Mouse (Mus musculus) hindbrain, embryonic 10.5 days (tissue): ENCODE measurements around the gene Abhd6. TPM values are rescaled to one million over a fixed set of nuclear protein-coding genes. Genes with fewer than 3 reads are reported as not detected.

ENCODE experiments used
- DNase-seq: peaks from one replicate; pipeline ENCODE4 v3.0.0-alpha.2; 2017; ENCODE audit warnings: low spot score
- H3K27ac ChIP-seq: fragments of 300-500 bp; sonication (generic); 2 replicates; pipeline ENCODE4 v1.5.1; 2016; ENCODE audit warnings: mild to moderate bottlenecking, moderate library complexity
- H3K27me3 ChIP-seq: fragments of 300-500 bp; sonication (generic); 2 replicates; pipeline ENCODE4 v1.6.1; 2016; ENCODE audit warnings: mild to moderate bottlenecking; ENCODE audit not compliant: poor library complexity, insufficient read depth, severe bottlenecking
- H3K36me3 ChIP-seq: fragments of 300-500 bp; sonication (generic); 2 replicates; pipeline ENCODE4 v1.6.1; 2016; ENCODE audit warnings: mild to moderate bottlenecking, moderate library complexity
- H3K4me1 ChIP-seq: fragments of 300-500 bp; sonication (generic); replicated peaks from 2 replicates; pipeline ENCODE4 v1.6.1; 2016; ENCODE audit warnings: mild to moderate bottlenecking
- H3K4me3 ChIP-seq: fragments of 300-500 bp; sonication (generic); 2 replicates; pipeline ENCODE4 v1.5.1; 2016; ENCODE audit warnings: mild to moderate bottlenecking, moderate library complexity
- H3K9me3 ChIP-seq: fragments of 300-500 bp; sonication (generic); 2 replicates; pipeline ENCODE4 v1.6.1; 2016; ENCODE audit warnings: mild to moderate bottlenecking, moderate library complexity
- WGBS: fragments of 180-500 bp; shearing (Covaris S2); methylation state at CpG from one replicate; pipeline ENCODE4 v1.1.7; 2016; 5-methylcytosine and 5-hydroxymethylcytosine counted together
- polyA plus RNA-seq: library from polyadenylated mRNA; unstranded; fragments of >200 nt; fragmentation: Nextera tagmentation; extraction: Ambion mirVana; gene quantifications from 2 replicates; pipeline ENCODE4 v1.2.1, GENCODE M21; 2016

The Abhd6 gene
- polyA plus RNA-seq, 1 experiment from 2014 or later, result 15.1 TPM

DNA sequence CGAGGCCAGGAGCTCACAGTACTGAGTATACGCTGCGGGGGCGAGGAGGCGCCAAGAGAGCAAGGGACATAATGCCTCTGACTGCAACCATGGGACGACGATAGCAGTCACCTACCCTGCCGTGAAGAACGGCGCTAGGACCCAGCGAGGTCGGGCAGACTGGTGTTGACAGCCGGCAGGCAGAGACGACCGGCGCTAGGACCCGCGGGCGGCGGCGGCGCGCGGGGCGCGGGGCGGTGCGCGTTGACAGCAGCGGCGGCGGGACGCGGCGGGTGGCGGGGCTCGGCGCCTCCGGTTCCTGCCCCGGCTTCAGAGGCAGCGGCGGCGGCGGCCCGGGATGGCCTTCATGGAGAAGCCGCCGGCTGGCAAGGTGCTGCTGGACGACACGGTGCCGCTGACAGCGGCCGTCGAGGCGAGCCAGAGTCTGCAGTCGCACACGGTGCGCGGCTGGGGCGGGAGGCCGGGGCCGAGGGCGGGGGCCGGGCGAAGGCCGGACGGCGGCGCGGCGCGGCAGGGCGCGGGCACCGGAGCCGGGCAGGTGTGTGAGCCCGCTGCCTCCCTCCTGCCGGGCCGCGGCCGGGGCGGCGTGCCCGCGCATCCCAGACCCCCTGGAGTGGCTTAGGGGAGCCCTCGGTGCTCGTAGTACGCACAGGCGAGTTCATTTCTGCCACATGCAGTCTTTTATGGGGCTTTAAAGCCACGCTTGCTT lies 95.4 kb downstream of the Abhd6 start, which contains the start of gene Pxk:
Gene Pxk, plus strand, starts transcription at position 234 of the 709 bp plus-strand sequence.
- Histone ChIP-seq H3K9me3 (no peaks in the 10 kb centered on the region), H3K4me1 (peaks cover 24% of the 10 kb centered on the region), H3K27me3 (no peaks in the 10 kb centered on the region), H3K36me3 (no peaks in the 10 kb centered on the region), H3K4me3 (peak within 1 kb of the TSS; percentile 84), H3K27ac (peak within 1 kb of the TSS; percentile 87)
- DNase-seq, result peak; percentile 94
- under 1% methylated on average over 89 of the region's 89 CpGs for WGBS

DNA sequence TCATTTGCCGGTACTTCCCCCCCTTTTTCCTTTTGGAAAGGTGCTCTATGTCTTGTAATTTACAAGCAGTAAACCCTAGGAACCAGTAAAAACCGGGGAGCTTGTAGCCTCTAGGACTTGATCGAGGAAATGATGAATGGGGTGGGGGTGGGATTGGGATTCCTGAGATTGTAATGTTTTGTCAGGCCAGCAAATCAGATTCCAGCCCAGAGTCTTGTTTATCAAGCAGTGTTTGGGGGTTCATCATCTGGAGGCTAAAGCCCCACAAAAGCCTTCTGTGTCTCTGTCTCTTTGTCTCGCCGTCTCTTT lies 95.9 kb downstream of the Abhd6 start:
- Histone ChIP-seq H3K9me3 (no peaks in the 10 kb centered on the region), H3K27ac (peak overlapping the region; percentile 87), H3K4me3 (peak overlapping the region; percentile 84), H3K36me3 (no peaks in the 10 kb centered on the region), H3K4me1 (peaks cover 19% of the 10 kb centered on the region), H3K27me3 (no peaks in the 10 kb centered on the region)
- DNase-seq, result no peak
- 2% methylated on average over 5 of the region's 5 CpGs for WGBS

DNA sequence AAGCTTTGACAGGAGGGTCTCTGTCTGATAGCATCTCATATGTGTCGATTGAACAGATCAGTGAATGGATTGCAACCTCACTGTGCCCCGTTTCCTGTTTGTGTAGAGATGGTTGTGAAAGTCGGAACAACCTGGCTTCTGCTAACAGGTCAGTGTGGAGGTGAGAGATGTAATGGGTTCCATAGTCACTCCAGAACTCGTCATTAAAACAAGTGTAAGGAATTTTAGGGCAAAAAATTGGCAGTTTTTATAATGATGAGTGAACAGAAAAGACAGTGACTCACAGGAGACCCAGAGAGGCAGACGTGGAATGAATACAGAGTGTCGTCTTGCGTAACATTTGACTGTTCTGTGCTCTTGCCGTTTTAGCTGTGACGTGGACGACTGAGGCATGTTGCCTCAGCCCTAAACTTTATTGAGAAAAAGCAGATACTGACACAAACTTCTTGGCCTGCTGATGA lies 96.9 kb downstream of the Abhd6 start:
- no peaks in the 10 kb centered on the region for H3K27me3 ChIP-seq
- no peak for DNase-seq
- no peak overlapping the region for H3K4me3 ChIP-seq
- WGBS, result 76% methylated on average over 10 of the region's 10 CpGs
- H3K9me3 ChIP-seq, result no peaks in the 10 kb centered on the region
- H3K27ac ChIP-seq, result no peak overlapping the region
- H3K4me1 ChIP-seq, result peaks cover 18% of the 10 kb centered on the region
- H3K36me3 ChIP-seq, result no peaks in the 10 kb centered on the region

GRCm38 (mm10) chr14:8101886-8102285 lies 99.2 kb downstream of the Abhd6 start:
- Histone ChIP-seq H3K27ac (no peak overlapping the region), H3K27me3 (no peaks in the 10 kb centered on the region), H3K4me3 (no peak overlapping the region), H3K9me3 (no peaks in the 10 kb centered on the region), H3K4me1 (peaks cover 18% of the 10 kb centered on the region), H3K36me3 (no peaks in the 10 kb centered on the region)
- WGBS, result 86% methylated on average over 8 of the region's 8 CpGs
- no peak for DNase-seq

DNA sequence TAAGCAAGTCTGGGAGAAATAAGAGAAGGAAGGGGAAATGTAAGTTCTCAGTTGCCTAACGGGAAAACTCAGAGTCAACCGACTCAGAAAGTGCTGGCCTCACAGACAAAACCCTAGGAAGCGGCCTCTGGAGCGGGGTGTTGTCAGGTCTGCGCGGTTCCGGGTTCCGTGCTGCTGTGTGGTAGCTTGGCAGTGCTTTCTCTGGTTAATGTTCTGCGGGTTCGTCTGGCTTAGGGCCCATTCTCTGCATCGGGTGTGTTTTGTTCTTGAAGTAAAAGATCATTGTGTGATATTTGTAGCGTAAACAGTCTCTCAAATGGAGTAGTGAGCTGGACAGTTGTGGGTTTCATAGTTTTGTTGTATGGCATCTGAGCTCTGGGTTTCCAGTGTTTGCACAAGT lies 100.0 kb downstream of the Abhd6 start:
- WGBS, result 86% methylated on average over 12 of the region's 12 CpGs
- H3K27ac ChIP-seq, result no peak overlapping the region

More for the DNA sequence above, 100.0 kb downstream of the Abhd6 start:
- DNase-seq, result no peak
- H3K36me3 ChIP-seq, result no peaks in the 10 kb centered on the region
- no peaks in the 10 kb centered on the region for H3K27me3 ChIP-seq
- no peaks in the 10 kb centered on the region for H3K9me3 ChIP-seq
- peaks cover 15% of the 10 kb centered on the region for H3K4me1 ChIP-seq
- H3K4me3 ChIP-seq, result no peak overlapping the region

Other genes with a start within 250 kb of the Abhd6 start
- not detected in 2 replicates for gene Gm26661, start 211.3 kb upstream of the Abhd6 start, polyA plus RNA-seq
- gene Flnb, start 184.9 kb upstream of the Abhd6 start, polyA plus RNA-seq, result 17.2 and 19.8 TPM in 2 replicates
- 0.56 and 0.85 TPM in 2 replicates for gene Gm45521, start 45.6 kb upstream of the Abhd6 start, polyA plus RNA-seq
- 0.07 TPM in 1 of 2 replicates, not detected in the other for gene Dnase1l3, start 8.3 kb upstream of the Abhd6 start, polyA plus RNA-seq
- gene Rpp14, start 77.5 kb downstream of the Abhd6 start, polyA plus RNA-seq, result 47.1 and 50.6 TPM in 2 replicates
- gene Pxk, start 95.3 kb downstream of the Abhd6 start, polyA plus RNA-seq, result 19.8 and 23.8 TPM in 2 replicates
- gene Pdhb, start 170.1 kb downstream of the Abhd6 start, polyA plus RNA-seq, result 212 and 213 TPM in 2 replicates
- gene Kctd6, start 211.2 kb downstream of the Abhd6 start, polyA plus RNA-seq, result 3.8 and 4.0 TPM in 2 replicates